Mouse (Mus musculus) stomach, embryonic 16.5 days (tissue): ENCODE measurements at regions not wholly inside any gene's neighbourhood (a gene's known extent, or its start where the extent isn't known, plus 50 kb on each side); places are given as distances from the start of the nearest gene placed in this dataset.

Experiments
- ATAC-seq: fragments of 200-750 bp; cut with Nextera tagmentation; 2 replicates; pipeline ENCODE4 v1.8.0; 2017; ENCODE audit warnings: moderate number of reproducible peaks, moderate TSS enrichment; ENCODE audit not compliant: insufficient read depth, low FRiP score
- H3K27ac ChIP-seq: fragments of 300-500 bp; sonication (generic); 2 replicates; pipeline ENCODE4 v1.5.1; 2014; ENCODE audit warnings: low read length
- H3K27me3 ChIP-seq: fragments of 300-500 bp; sonication (generic); 2 replicates; pipeline ENCODE4 v1.6.1; 2014; ENCODE audit warnings: low read length, control low read depth, mixed read lengths; ENCODE audit not compliant: control insufficient read depth, insufficient read depth
- H3K36me3 ChIP-seq: fragments of 300-500 bp; sonication (generic); 2 replicates; pipeline ENCODE4 v1.6.1; 2014; ENCODE audit warnings: low read length; ENCODE audit not compliant: control insufficient read depth, insufficient read depth
- H3K4me1 ChIP-seq: fragments of 300-500 bp; sonication (generic); 2 replicates; pipeline ENCODE4 v1.6.1; 2014; ENCODE audit warnings: low read length, control low read depth, mixed read lengths; ENCODE audit not compliant: control insufficient read depth, insufficient read depth
- H3K4me2 ChIP-seq: fragments of 300-500 bp; sonication (generic); 2 replicates; pipeline ENCODE4 v1.6.1; 2014; ENCODE audit warnings: low read depth, low read length, mixed read lengths
- H3K4me3 ChIP-seq: fragments of 300-500 bp; sonication (generic); replicated peaks from 2 replicates; pipeline ENCODE4 v1.5.1; 2014; ENCODE audit warnings: mild to moderate bottlenecking, low read length
- H3K9ac ChIP-seq: fragments of 300-500 bp; sonication (generic); 2 replicates; pipeline ENCODE4 v1.6.1; 2014; ENCODE audit warnings: low read length
- H3K9me3 ChIP-seq: fragments of 300-500 bp; sonication (generic); replicated peaks from 2 replicates; pipeline ENCODE4 v1.6.1; 2016; ENCODE audit warnings: low read length, control low read depth; ENCODE audit not compliant: control insufficient read depth
- WGBS: fragments of 180-500 bp; shearing (Covaris S2); extraction: QIAGEN DNeasy Blood & Tissue Kit; methylation state at CpG from one replicate; pipeline ENCODE4 v1.1.7; 2014; 5-methylcytosine and 5-hydroxymethylcytosine counted together

- no peaks in the 10 kb centered on the region for H3K9me3 ChIP-seq
- ATAC-seq: peak; percentile 37; the same call in 1 of the 2 replicates
- no peak overlapping the region for H3K4me2 ChIP-seq
- no peak overlapping the region for H3K9ac ChIP-seq
- WGBS: 33% methylated on average over 8 of the region's 8 CpGs
- no peak overlapping the region for H3K4me3 ChIP-seq
- no peaks in the 10 kb centered on the region for H3K4me1 ChIP-seq
- no peaks in the 10 kb centered on the region for H3K36me3 ChIP-seq
- no peak overlapping the region for H3K27ac ChIP-seq
- no peaks in the 10 kb centered on the region for H3K27me3 ChIP-seq
Measured at GRCm38 (mm10) chr14:46191639-46192399, 187.4 kb upstream of the Gm15217 start.

- no peak overlapping the region for H3K4me2 ChIP-seq
- no peak overlapping the region for H3K27ac ChIP-seq
- H3K4me3 ChIP-seq: no peak overlapping the region
- WGBS: 90% methylated on average over 4 of the region's 4 CpGs
- no peak for ATAC-seq
- no peaks in the 10 kb centered on the region for H3K27me3 ChIP-seq
- no peaks in the 10 kb centered on the region for H3K9me3 ChIP-seq
- H3K4me1 ChIP-seq: no peaks in the 10 kb centered on the region
- H3K9ac ChIP-seq: no peak overlapping the region
- H3K36me3 ChIP-seq: no peaks in the 10 kb centered on the region
Measured at GRCm38 (mm10) chr14:46193577-46193976, 185.6 kb upstream of the Gm15217 start.

- H3K27ac ChIP-seq: no peak overlapping the region
- H3K4me3 ChIP-seq: no peak overlapping the region
- no peaks in the 10 kb centered on the region for H3K4me1 ChIP-seq
- H3K36me3 ChIP-seq: no peaks in the 10 kb centered on the region
- no peak overlapping the region for H3K9ac ChIP-seq
- no peak for ATAC-seq
- WGBS: 70% methylated on average over 6 of the region's 6 CpGs
- no peaks in the 10 kb centered on the region for H3K27me3 ChIP-seq
- H3K4me2 ChIP-seq: no peak overlapping the region
- H3K9me3 ChIP-seq: no peaks in the 10 kb centered on the region
Measured at GRCm38 (mm10) chr14:46195939-46196338, 183.3 kb upstream of the Gm15217 start.

- Histone ChIP-seq H3K9ac (no peak overlapping the region), H3K4me3 (no peak overlapping the region), H3K4me2 (no peak overlapping the region), H3K27ac (no peak overlapping the region), H3K27me3 (no peaks in the 10 kb centered on the region), H3K9me3 (0 out of 2 replicates have a peak, but pooled peaks cover 3% of the 10 kb centered on the region), H3K4me1 (no peaks in the 10 kb centered on the region), H3K36me3 (no peaks in the 10 kb centered on the region)
- 65% methylated on average over 4 of the region's 4 CpGs for WGBS
- ATAC-seq: no peak
Measured at GRCm38 (mm10) chr14:46202818-46203217, 176.4 kb upstream of the Gm15217 start.

- WGBS: 64% methylated on average over 4 of the region's 4 CpGs
- H3K4me3 ChIP-seq: no peak overlapping the region
- no peaks in the 10 kb centered on the region for H3K4me1 ChIP-seq
- H3K4me2 ChIP-seq: no peak overlapping the region
- H3K27ac ChIP-seq: no peak overlapping the region
- H3K36me3 ChIP-seq: no peaks in the 10 kb centered on the region
- H3K9me3 ChIP-seq: no peaks in the 10 kb centered on the region
- no peaks in the 10 kb centered on the region for H3K27me3 ChIP-seq
- H3K9ac ChIP-seq: no peak overlapping the region
- ATAC-seq: no peak
Measured at GRCm38 (mm10) chr14:46220483-46220882, 158.7 kb upstream of the Gm15217 start.

- Histone ChIP-seq H3K4me3 (no peak overlapping the region), H3K9me3 (no peaks in the 10 kb centered on the region), H3K27ac (no peak overlapping the region), H3K9ac (no peak overlapping the region), H3K36me3 (no peaks in the 10 kb centered on the region), H3K4me2 (no peak overlapping the region), H3K27me3 (no peaks in the 10 kb centered on the region), H3K4me1 (no peaks in the 10 kb centered on the region)
- no peak for ATAC-seq
- 78% methylated on average over 4 of the region's 4 CpGs for WGBS
Measured at GRCm38 (mm10) chr14:46221897-46222669, 157.1 kb upstream of the Gm15217 start.

- H3K4me1 ChIP-seq: no peaks in the 10 kb centered on the region
- no peak overlapping the region for H3K4me2 ChIP-seq
- H3K36me3 ChIP-seq: no peaks in the 10 kb centered on the region
- ATAC-seq: no peak
- H3K27ac ChIP-seq: no peak overlapping the region
- H3K9me3 ChIP-seq: no peaks in the 10 kb centered on the region
- no peaks in the 10 kb centered on the region for H3K27me3 ChIP-seq
- 77% methylated on average over 6 of the region's 6 CpGs for WGBS
- H3K4me3 ChIP-seq: no peak overlapping the region
- no peak overlapping the region for H3K9ac ChIP-seq
Measured at GRCm38 (mm10) chr14:46223008-46223407, 156.2 kb upstream of the Gm15217 start.

GRCm38 (mm10) chr14:46224421-46224950, 154.7 kb upstream of the Gm15217 start:
- 57% methylated on average over 4 of the region's 4 CpGs for WGBS

More at GRCm38 (mm10) chr14:46224421-46224950, 154.7 kb upstream of the Gm15217 start:
- H3K27ac ChIP-seq: no peak overlapping the region
- no peak overlapping the region for H3K4me2 ChIP-seq
- H3K9me3 ChIP-seq: no peaks in the 10 kb centered on the region
- no peak overlapping the region for H3K4me3 ChIP-seq
- H3K36me3 ChIP-seq: no peaks in the 10 kb centered on the region
- no peaks in the 10 kb centered on the region for H3K4me1 ChIP-seq
- no peak for ATAC-seq
- no peaks in the 10 kb centered on the region for H3K27me3 ChIP-seq
- H3K9ac ChIP-seq: no peak overlapping the region
